Mouse (Mus musculus) layer of hippocampus, adult 2 months (tissue): ENCODE results near the gene Cyyr1. TPM values are rescaled to one million over a fixed set of nuclear protein-coding genes. Genes with fewer than 3 reads are reported as not detected.

Source experiments
- DNase-seq, 2 experiments: peaks; one replicate each; pipeline ENCODE4 v3.0.0; 2022; ENCODE audit warnings: low spot score in 2 of 2
- H3K27ac ChIP-seq: fragments of 200-600 bp; 2 replicates; pipeline ENCODE4 v1.8.1; 2022
- H3K4me3 ChIP-seq: fragments of 200-600 bp; 2 replicates; pipeline ENCODE4 v1.8.1; 2022; ENCODE audit warnings: mild to moderate bottlenecking
- CTCF ChIP-seq: fragments of 200-600 bp; conservative IDR thresholded peaks from 2 replicates; pipeline ENCODE4 v1.8.1; 2022; ENCODE audit warnings: antibody characterized with exemption, mild to moderate bottlenecking, moderate library complexity
- total RNA-seq, 2 experiments: library from RNA; stranded (reverse); gene quantifications; 2 replicates each; pipeline ENCODE4 v1.2.3; 2021

Gene Cyyr1
- total RNA-seq, 2 experiments from 2014 or later = 4.0 to 6.1 TPM

DNA sequence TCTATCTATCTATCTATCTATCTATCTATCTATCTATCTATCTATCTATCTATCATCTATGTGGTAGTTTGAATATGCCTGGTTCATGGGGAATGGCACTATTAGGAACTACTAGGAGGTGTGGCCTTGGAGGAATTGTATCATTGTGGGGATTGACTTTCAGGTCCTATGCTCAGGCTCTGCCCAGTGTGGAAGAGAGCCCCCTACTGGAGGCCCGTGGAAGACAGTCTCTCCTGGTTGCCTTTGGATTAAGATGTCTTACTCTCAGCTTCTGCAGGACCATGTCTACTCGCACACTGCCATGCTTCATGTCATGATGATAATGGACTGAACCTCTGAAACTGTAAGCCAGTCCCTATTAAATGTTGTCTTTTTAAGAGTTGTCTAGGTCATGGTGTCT is 117.8 kb downstream of the Cyyr1 start:
- TF ChIP-seq CTCF = peak; percentile 72
- DNase-seq = peak; percentile 12 to 56
- no peak overlapping the region for H3K4me3 ChIP-seq
- no peak overlapping the region for H3K27ac ChIP-seq

DNA sequence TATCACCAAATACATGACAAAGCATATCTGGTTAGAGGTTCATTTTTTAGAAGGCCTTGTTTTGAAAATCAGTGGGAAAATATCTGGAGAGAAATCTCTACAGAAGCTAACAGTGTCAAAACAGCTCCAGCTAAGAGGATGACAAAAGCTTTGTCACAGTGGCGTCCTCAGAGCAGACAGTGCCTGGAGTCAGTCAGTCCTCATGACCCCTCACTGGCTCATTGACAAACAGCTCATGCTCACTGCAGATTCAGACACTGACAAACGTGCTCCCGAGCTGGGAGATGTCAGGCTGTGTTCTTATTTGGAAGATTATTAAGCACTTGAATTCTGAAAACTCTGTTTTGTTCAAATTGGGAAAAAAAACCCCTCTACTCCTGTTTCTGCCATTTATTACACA is 124.0 kb downstream of the Cyyr1 start:
- Histone ChIP-seq H3K4me3 (no peak overlapping the region), H3K27ac (no peak overlapping the region)
- TF ChIP-seq CTCF = no peak
- DNase-seq = peak; percentile 9 to 10

DNA sequence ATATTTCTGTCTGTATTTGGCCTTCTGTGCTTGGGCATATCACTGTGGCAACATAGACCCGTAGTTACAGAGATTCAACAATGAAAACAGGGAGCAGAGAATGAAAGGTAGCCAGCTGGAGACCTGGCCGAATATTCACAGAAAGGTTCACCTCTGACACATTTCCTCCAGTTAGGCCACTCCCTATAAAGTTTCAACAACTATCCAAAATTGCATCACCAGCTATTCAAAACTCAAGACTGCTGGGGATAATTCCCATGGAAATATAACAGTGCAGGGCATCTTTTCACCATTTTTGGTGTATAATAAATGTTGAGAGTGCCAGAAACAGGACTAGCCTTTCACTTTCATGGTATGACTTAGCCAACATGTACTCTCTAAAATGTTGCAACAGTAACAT is 130.3 kb downstream of the Cyyr1 start:
- Histone ChIP-seq H3K27ac (no peak overlapping the region), H3K4me3 (no peak overlapping the region)
- no peak for TF ChIP-seq CTCF
- DNase-seq = no peak

DNA sequence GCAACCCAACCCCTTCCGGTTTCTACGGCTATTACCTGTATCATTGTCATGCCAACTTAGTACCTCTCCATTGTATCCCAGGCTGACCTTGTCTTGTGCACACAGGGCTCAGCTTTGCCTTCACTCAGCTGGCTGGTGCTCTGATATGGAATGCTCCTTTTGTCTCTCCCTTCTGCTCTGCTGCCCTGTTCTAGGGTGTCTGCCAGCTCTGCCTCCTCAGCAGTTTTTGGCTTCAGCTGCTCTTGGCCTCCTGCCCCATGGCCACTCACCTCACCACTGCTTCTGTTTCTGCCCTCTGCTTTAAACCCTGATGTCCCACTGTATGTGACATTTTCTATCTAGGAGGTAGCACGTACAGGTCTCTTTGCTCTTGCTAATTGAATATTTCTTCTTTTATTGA is 137.8 kb downstream of the Cyyr1 start:
- Histone ChIP-seq H3K27ac (no peak overlapping the region), H3K4me3 (no peak overlapping the region)
- TF ChIP-seq CTCF = no peak
- DNase-seq = peak in 1 of 2 experiments; percentile 11

DNA sequence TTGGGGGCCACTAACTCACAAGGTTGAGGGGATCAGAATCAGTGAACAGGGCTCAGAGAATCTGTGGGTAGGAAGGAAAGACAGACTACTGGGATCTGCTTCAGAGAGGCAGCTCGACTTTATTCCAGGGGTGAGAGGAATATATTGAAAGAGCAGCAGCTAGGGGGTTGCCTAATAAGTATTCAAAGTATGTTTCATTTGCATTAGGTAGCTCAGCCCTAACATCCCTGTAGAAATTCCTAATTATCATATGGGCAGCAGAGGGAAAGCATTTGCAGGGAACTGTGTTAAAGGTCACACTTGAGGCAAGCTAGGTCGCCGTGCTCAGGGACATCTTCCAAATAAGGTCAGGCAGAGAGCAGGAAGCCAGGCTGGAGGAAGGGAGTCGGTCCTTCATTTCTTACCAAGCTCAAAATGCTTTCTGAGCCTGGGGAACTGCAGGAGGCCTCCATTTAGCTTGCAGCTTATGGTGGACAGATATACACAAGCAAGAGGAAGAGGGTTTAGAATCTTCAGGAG is 159.7 kb downstream of the Cyyr1 start:
- no peak overlapping the region for H3K27ac ChIP-seq
- no peak for DNase-seq
- H3K4me3 ChIP-seq = no peak overlapping the region
- TF ChIP-seq CTCF = no peak

- DNase-seq = no peak
- H3K27ac ChIP-seq = no peak overlapping the region
Measured at GRCm38 (mm10) chr16:85386801-85387200, 166.4 kb downstream of the Cyyr1 start.

More at GRCm38 (mm10) chr16:85386801-85387200, 166.4 kb downstream of the Cyyr1 start:
- H3K4me3 ChIP-seq = no peak overlapping the region
- no peak for TF ChIP-seq CTCF

Other genes with a start within 250 kb of the Cyyr1 start
- gene Adamts1, start 249.7 kb upstream of the Cyyr1 start, total RNA-seq = 10 to 100 TPM; 19.7 to 27.8 TPM